Mouse (Mus musculus) megakaryocyte, embryonic 14.5 days (primary cell): Measurements from ENCODE around the gene Gpi1.

Experiments
- FLI1 ChIP-seq: IDR thresholded peaks from 2 replicates; pipeline ENCODE4 v1.6.1; 2012; ENCODE audit warnings: low read length, inconsistent platforms, mixed read lengths
- GATA1 ChIP-seq: IDR thresholded peaks from 3 replicates; pipeline ENCODE4 v1.6.1; 2012; ENCODE audit warnings: mixed read lengths, low read length, inconsistent platforms, borderline replicate concordance

DNA sequence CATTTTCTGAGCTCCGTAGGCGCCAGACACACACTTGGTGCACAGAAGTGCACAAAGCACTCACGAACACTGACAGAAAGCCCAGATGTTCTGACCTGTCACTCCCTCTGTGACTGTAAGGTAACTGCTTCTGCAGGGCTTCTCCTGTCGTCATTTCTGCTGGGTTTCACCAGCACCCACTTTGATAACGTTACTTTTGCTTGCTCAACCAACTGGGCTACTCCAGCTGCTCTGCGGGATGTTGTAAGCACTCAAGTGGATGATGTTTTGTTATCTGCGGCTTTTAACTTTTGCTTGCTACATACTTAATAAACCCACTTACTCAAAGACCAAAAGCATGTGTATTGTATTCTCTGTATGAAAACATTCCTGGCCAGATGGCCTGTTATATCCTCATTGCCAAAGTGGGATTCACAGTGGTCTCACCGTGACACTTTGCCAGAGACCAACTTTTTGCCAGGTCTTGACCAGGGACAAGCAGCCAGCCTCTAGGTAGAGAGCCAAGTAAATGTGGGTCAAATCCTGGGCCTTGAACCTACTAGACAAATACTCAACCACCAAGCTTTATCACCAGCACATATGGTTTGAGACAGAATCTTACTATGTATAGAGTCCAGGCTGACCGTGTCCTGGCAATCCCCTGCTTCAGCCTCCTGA is 8.4 kb downstream of the Gpi1 start:
- TF ChIP-seq FLI1 = no peak
- TF ChIP-seq GATA1 = no peak
